Mouse (Mus musculus) brown adipose tissue, adult 24 weeks (tissue): ENCODE results near the gene Rnase4. TPM values are rescaled to one million over a fixed set of nuclear protein-coding genes. Genes with fewer than 3 reads are reported as not detected.

Experiments
- H3K27ac ChIP-seq: fragments of 200-500 bp; replicated peaks from 2 replicates; pipeline ENCODE4 v1.5.1; 2012; ENCODE audit warnings: low read depth, mild to moderate bottlenecking, low read length
- H3K4me1 ChIP-seq: fragments of 200-500 bp; 2 replicates; pipeline ENCODE4 v1.6.1; 2012; ENCODE audit warnings: low read length, mixed read lengths; ENCODE audit not compliant: control insufficient read depth, insufficient read depth, insufficient read length
- H3K4me3 ChIP-seq: fragments of 200-500 bp; 2 replicates; pipeline ENCODE4 v1.5.1; 2012; ENCODE audit warnings: low read depth, mild to moderate bottlenecking, low read length, moderate library complexity; ENCODE audit not compliant: insufficient read depth
- polyA plus RNA-seq: library from polyadenylated mRNA; stranded (reverse); fragments of >200 nt; gene quantifications from 2 replicates; pipeline ENCODE4 v1.2.4, GENCODE M21; 2012; ENCODE audit not compliant: missing spikeins, insufficient read depth, insufficient read length

Rnase4 gene
- polyA plus RNA-seq = 69.1 and 78.8 TPM in 2 replicates

- peak within 1 kb of the TSS; percentile 74 for H3K4me3 ChIP-seq
- no peaks in the 10 kb centered on the region for H3K4me1 ChIP-seq
- peak within 1 kb of the TSS; percentile 78 for H3K27ac ChIP-seq
These were observed at the start of gene Rnase4, which contains the start of gene Ang for GRCm38 (mm10) chr14:51090921-51091900. Gene Rnase4 (plus strand): TSS chr14:51091077. Gene Ang (plus strand): TSS chr14:51091150.

GRCm38 (mm10) chr14:51041769-51042168 lies 49.1 kb upstream of the Rnase4 start, which contains the start of gene Rnase9:
Gene Rnase9 (minus strand): TSS chr14:51041869.
- no peaks in the 10 kb centered on the region for H3K4me1 ChIP-seq
- no peak within 1 kb of the TSS for H3K27ac ChIP-seq
- H3K4me3 ChIP-seq = no peak within 1 kb of the TSS

GRCm38 (mm10) chr14:51047846-51048245 lies 43.0 kb upstream of the Rnase4 start:
- H3K27ac ChIP-seq = no peak overlapping the region
- H3K4me3 ChIP-seq = no peak overlapping the region
- no peaks in the 10 kb centered on the region for H3K4me1 ChIP-seq

GRCm38 (mm10) chr14:51050063-51050462 lies 40.8 kb upstream of the Rnase4 start, which contains the start of gene Rnase11:
Gene Rnase11 (minus strand): TSS chr14:51050163.
- Histone ChIP-seq H3K4me1 (no peaks in the 10 kb centered on the region), H3K27ac (no peak within 1 kb of the TSS), H3K4me3 (no peak within 1 kb of the TSS)

GRCm38 (mm10) chr14:51051941-51052340 lies 38.9 kb upstream of the Rnase4 start:
- no peak overlapping the region for H3K4me3 ChIP-seq
- no peaks in the 10 kb centered on the region for H3K4me1 ChIP-seq
- H3K27ac ChIP-seq = no peak overlapping the region

- H3K4me3 ChIP-seq = no peak overlapping the region
- H3K4me1 ChIP-seq = no peaks in the 10 kb centered on the region
- H3K27ac ChIP-seq = no peak overlapping the region
These were observed 37.7 kb upstream of the Rnase4 start for GRCm38 (mm10) chr14:51053176-51053575.

GRCm38 (mm10) chr14:51054243-51055237 lies 36.3 kb upstream of the Rnase4 start:
- Histone ChIP-seq H3K27ac (no peak overlapping the region), H3K4me1 (no peaks in the 10 kb centered on the region), H3K4me3 (no peak overlapping the region)

- no peak within 1 kb of the TSS for H3K4me3 ChIP-seq
- H3K27ac ChIP-seq = no peak within 1 kb of the TSS
- H3K4me1 ChIP-seq = no peaks in the 10 kb centered on the region
These were observed 33.5 kb upstream of the Rnase4 start, which contains the start of gene Rnase12 for GRCm38 (mm10) chr14:51057401-51057831. Gene Rnase12 (minus strand): TSS chr14:51057661.

GRCm38 (mm10) chr14:51060761-51061160 lies 30.1 kb upstream of the Rnase4 start:
- Histone ChIP-seq H3K27ac (no peak overlapping the region), H3K4me3 (no peak overlapping the region), H3K4me1 (no peaks in the 10 kb centered on the region)

GRCm38 (mm10) chr14:51068956-51069355 lies 21.9 kb upstream of the Rnase4 start:
- Histone ChIP-seq H3K4me3 (no peak overlapping the region), H3K27ac (no peak overlapping the region), H3K4me1 (no peaks in the 10 kb centered on the region)

GRCm38 (mm10) chr14:51069617-51070016 lies 21.3 kb upstream of the Rnase4 start:
- H3K27ac ChIP-seq = no peak overlapping the region
- no peak overlapping the region for H3K4me3 ChIP-seq
- no peaks in the 10 kb centered on the region for H3K4me1 ChIP-seq

GRCm38 (mm10) chr14:51074335-51074734 lies 16.5 kb upstream of the Rnase4 start, which contains the start of gene Olfr750:
Gene Olfr750 (minus strand): TSS chr14:51074435.
- Histone ChIP-seq H3K4me1 (no peaks in the 10 kb centered on the region), H3K27ac (no peak within 1 kb of the TSS), H3K4me3 (no peak within 1 kb of the TSS)

- Histone ChIP-seq H3K4me1 (no peaks in the 10 kb centered on the region), H3K4me3 (no peak overlapping the region), H3K27ac (no peak overlapping the region)
These were observed 11.7 kb upstream of the Rnase4 start for GRCm38 (mm10) chr14:51079180-51079579.

GRCm38 (mm10) chr14:51081035-51081434 lies 9.8 kb upstream of the Rnase4 start:
- Histone ChIP-seq H3K4me3 (no peak overlapping the region), H3K4me1 (no peaks in the 10 kb centered on the region), H3K27ac (no peak overlapping the region)
